Mouse (Mus musculus) limb, embryonic 13.5 days (tissue): Measurements from ENCODE around the gene Ust. TPM values are rescaled to one million over a fixed set of nuclear protein-coding genes. Genes with fewer than 3 reads are reported as not detected.

ENCODE experiments used
- ATAC-seq: fragments of 200-750 bp; cut with Nextera tagmentation; 2 replicates; pipeline ENCODE4 v1.8.0; 2017; ENCODE audit warnings: low read depth, moderate number of reproducible peaks, moderate TSS enrichment; ENCODE audit not compliant: low FRiP score
- H3K27ac ChIP-seq: fragments of 300-500 bp; sonication (generic); 2 replicates; pipeline ENCODE4 v1.5.1; 2015; ENCODE audit warnings: inconsistent platforms, mild to moderate bottlenecking, moderate library complexity
- H3K27me3 ChIP-seq: fragments of 300-500 bp; sonication (generic); 2 replicates; pipeline ENCODE4 v1.6.1; 2015; ENCODE audit warnings: mild to moderate bottlenecking, inconsistent platforms
- H3K36me3 ChIP-seq: fragments of 300-500 bp; sonication (generic); 2 replicates; pipeline ENCODE4 v1.6.1; 2015; ENCODE audit warnings: inconsistent platforms, mild to moderate bottlenecking, moderate library complexity
- H3K4me1 ChIP-seq: fragments of 300-500 bp; sonication (generic); 2 replicates; pipeline ENCODE4 v1.6.1; 2015; ENCODE audit warnings: inconsistent platforms
- H3K4me2 ChIP-seq: fragments of 300-500 bp; sonication (generic); replicated peaks from 2 replicates; pipeline ENCODE4 v1.6.1; 2015; ENCODE audit warnings: inconsistent platforms, mild to moderate bottlenecking, moderate library complexity
- H3K4me3 ChIP-seq: fragments of 300-500 bp; sonication (generic); 2 replicates; pipeline ENCODE4 v1.5.1; 2015; ENCODE audit warnings: moderate library complexity, mild to moderate bottlenecking, inconsistent platforms
- H3K9ac ChIP-seq: fragments of 300-500 bp; sonication (generic); 2 replicates; pipeline ENCODE4 v1.6.1; 2015; ENCODE audit warnings: mild to moderate bottlenecking, inconsistent platforms
- H3K9me3 ChIP-seq: fragments of 300-500 bp; sonication (generic); 2 replicates; pipeline ENCODE4 v1.6.1; 2016; ENCODE audit warnings: inconsistent platforms
- WGBS: fragments of 180-500 bp; shearing (Covaris S2); methylation state at CpG from one replicate; pipeline ENCODE4 v1.1.7; 2015; 5-methylcytosine and 5-hydroxymethylcytosine counted together
- polyA plus RNA-seq: library from polyadenylated mRNA; unstranded; fragments of >200 nt; fragmentation: Nextera tagmentation; extraction: Ambion mirVana; gene quantifications from 2 replicates; pipeline ENCODE4 v1.2.1, GENCODE M21; 2015

The Ust gene
- polyA plus RNA-seq, 1 experiment from 2014 or later, result 9.1 TPM

GRCm38 (mm10) chr10:8213266-8213905 is 305.2 kb downstream of the Ust start:
- H3K9ac ChIP-seq, result no peak overlapping the region
- H3K36me3 ChIP-seq, result no peaks in the 10 kb centered on the region
- H3K4me3 ChIP-seq, result 0 out of 2 replicates have a peak overlapping the region, but pooled peaks have one; percentile 4
- H3K9me3 ChIP-seq, result no peaks in the 10 kb centered on the region
- H3K4me2 ChIP-seq, result peak overlapping the region; percentile 42
- peak overlapping the region; percentile 40; the same call in 1 of the 2 replicates for H3K27ac ChIP-seq
- peaks cover 57% of the 10 kb centered on the region for H3K4me1 ChIP-seq
- H3K27me3 ChIP-seq, result no peaks in the 10 kb centered on the region
- WGBS, result 26% methylated on average over 10 of the region's 10 CpGs
- ATAC-seq, result 0 out of 2 replicates have a peak, but pooled peaks have one; percentile 46

DNA sequence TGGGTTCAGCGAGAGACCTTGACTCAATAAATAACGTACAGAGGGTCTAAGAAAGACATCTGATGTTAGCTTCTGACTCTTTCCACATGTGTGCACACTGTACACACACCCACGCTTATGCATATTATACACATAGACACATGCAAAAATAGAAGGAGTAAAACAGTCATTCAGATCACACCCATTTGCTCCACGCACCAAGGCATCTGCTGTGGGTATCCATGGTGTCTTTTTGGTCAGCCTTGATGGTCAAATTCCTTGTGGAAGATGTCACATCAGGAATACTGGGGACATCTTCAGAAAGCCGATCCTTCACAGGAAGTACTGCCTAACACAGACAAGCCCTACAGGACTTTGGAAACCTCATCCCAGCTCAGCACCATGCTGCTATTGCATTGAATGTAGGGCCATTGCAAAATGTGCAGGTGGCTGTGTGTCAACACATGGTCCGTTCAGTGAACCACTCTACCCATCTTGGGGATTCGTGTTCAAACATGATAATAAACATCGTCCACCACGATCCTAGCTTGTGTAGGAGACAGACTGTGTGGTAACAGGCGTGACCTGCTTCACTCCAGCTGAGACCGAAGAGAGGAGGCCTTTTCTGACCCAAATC is 305.9 kb downstream of the Ust start:
- 76% methylated on average over 11 of the region's 11 CpGs for WGBS
- Histone ChIP-seq H3K4me3 (no peak overlapping the region), H3K27ac (no peak overlapping the region; the same call in 1 of the 2 replicates), H3K36me3 (no peaks in the 10 kb centered on the region), H3K4me1 (peaks cover 57% of the 10 kb centered on the region), H3K27me3 (no peaks in the 10 kb centered on the region), H3K4me2 (no peak overlapping the region), H3K9me3 (no peaks in the 10 kb centered on the region), H3K9ac (no peak overlapping the region)
- ATAC-seq, result no peak

GRCm38 (mm10) chr10:8211694-8212093 is 306.9 kb downstream of the Ust start:
- no peaks in the 10 kb centered on the region for H3K27me3 ChIP-seq
- peak overlapping the region; percentile 3; the same call in 1 of the 2 replicates for H3K27ac ChIP-seq
- WGBS, result 84% methylated on average over 5 of the region's 5 CpGs
- no peaks in the 10 kb centered on the region for H3K36me3 ChIP-seq
- peaks cover 52% of the 10 kb centered on the region for H3K4me1 ChIP-seq
- no peak overlapping the region for H3K9ac ChIP-seq
- H3K4me2 ChIP-seq, result no peak overlapping the region
- no peaks in the 10 kb centered on the region for H3K9me3 ChIP-seq
- H3K4me3 ChIP-seq, result no peak overlapping the region
- ATAC-seq, result no peak

DNA sequence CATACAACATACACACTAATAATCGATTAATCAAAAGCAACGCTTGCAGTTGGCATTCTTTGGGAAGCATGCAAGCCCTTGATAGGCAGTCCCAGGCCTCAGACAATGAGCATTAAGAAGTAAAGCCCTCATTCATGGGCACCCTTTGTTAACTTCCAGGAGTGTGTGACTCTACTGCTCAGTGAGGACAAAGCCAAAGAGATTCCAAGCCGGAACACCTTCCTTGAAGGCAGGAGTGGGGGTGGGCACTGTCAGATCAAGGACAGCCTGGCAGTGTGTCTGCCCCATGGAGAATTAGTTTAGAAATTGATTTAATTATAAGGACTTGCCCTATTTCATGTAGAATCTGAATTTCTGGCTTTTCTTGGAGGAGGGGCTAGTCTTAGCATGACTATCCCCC is 308.3 kb downstream of the Ust start:
- H3K4me3 ChIP-seq, result no peak overlapping the region
- H3K27ac ChIP-seq, result peak overlapping the region; percentile 74
- no peak overlapping the region for H3K4me2 ChIP-seq
- H3K4me1 ChIP-seq, result peaks cover 49% of the 10 kb centered on the region
- peaks cover 4% of the 10 kb centered on the region; the same call in 1 of the 2 replicates for H3K36me3 ChIP-seq
- no peaks in the 10 kb centered on the region for H3K9me3 ChIP-seq
- no peak for ATAC-seq
- 81% methylated on average over 3 of the region's 3 CpGs for WGBS
- H3K9ac ChIP-seq, result no peak overlapping the region
- no peaks in the 10 kb centered on the region for H3K27me3 ChIP-seq

- peaks cover 24% of the 10 kb centered on the region for H3K4me1 ChIP-seq
- no peak overlapping the region for H3K9ac ChIP-seq
- peaks cover 4% of the 10 kb centered on the region; the same call in 1 of the 2 replicates for H3K36me3 ChIP-seq
- ATAC-seq, result no peak
- no peaks in the 10 kb centered on the region for H3K27me3 ChIP-seq
- H3K27ac ChIP-seq, result no peak overlapping the region
- no peaks in the 10 kb centered on the region for H3K9me3 ChIP-seq
- WGBS, result 95% methylated on average over 19 of the region's 19 CpGs
- no peak overlapping the region for H3K4me3 ChIP-seq
- H3K4me2 ChIP-seq, result no peak overlapping the region
These were observed 311.3 kb downstream of the Ust start for GRCm38 (mm10) chr10:8207358-8207757.

- H3K27ac ChIP-seq, result no peak overlapping the region
- ATAC-seq, result no peak
- H3K9me3 ChIP-seq, result no peaks in the 10 kb centered on the region
- H3K27me3 ChIP-seq, result no peaks in the 10 kb centered on the region
- WGBS, result 76% methylated on average over 4 of the region's 4 CpGs
- H3K36me3 ChIP-seq, result peaks cover 4% of the 10 kb centered on the region; the same call in 1 of the 2 replicates
- no peak overlapping the region for H3K9ac ChIP-seq
- H3K4me1 ChIP-seq, result no peaks in the 10 kb centered on the region
- no peak overlapping the region for H3K4me2 ChIP-seq
- no peak overlapping the region for H3K4me3 ChIP-seq
These were observed 314.9 kb downstream of the Ust start for GRCm38 (mm10) chr10:8203681-8204080.

DNA sequence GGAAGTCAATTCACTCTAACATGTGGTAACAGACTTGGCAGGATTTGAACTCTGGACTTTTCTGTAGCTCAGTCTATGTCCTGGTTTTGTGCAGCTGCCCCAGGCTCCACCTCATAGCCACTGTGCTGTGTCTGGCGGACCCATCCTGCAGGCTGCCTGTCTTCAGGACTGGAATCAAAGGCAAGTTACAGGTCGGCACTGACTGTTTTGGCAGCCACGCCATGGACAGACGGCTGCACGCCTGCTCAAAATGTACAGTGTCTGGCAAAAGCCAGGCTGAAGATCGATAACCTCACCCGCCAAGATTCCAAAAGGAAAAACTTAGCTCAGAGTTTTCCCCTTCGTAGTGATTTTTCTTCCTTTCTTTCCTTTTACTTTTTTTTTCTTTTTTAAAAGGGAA is 318.8 kb downstream of the Ust start:
- no peak for ATAC-seq
- Histone ChIP-seq H3K4me2 (no peak overlapping the region), H3K9me3 (no peaks in the 10 kb centered on the region), H3K27me3 (no peaks in the 10 kb centered on the region), H3K36me3 (no peaks in the 10 kb centered on the region), H3K4me3 (no peak overlapping the region), H3K9ac (no peak overlapping the region), H3K27ac (no peak overlapping the region), H3K4me1 (peaks cover 12% of the 10 kb centered on the region; the same call in 1 of the 2 replicates)
- WGBS, result 80% methylated on average over 8 of the region's 8 CpGs

DNA sequence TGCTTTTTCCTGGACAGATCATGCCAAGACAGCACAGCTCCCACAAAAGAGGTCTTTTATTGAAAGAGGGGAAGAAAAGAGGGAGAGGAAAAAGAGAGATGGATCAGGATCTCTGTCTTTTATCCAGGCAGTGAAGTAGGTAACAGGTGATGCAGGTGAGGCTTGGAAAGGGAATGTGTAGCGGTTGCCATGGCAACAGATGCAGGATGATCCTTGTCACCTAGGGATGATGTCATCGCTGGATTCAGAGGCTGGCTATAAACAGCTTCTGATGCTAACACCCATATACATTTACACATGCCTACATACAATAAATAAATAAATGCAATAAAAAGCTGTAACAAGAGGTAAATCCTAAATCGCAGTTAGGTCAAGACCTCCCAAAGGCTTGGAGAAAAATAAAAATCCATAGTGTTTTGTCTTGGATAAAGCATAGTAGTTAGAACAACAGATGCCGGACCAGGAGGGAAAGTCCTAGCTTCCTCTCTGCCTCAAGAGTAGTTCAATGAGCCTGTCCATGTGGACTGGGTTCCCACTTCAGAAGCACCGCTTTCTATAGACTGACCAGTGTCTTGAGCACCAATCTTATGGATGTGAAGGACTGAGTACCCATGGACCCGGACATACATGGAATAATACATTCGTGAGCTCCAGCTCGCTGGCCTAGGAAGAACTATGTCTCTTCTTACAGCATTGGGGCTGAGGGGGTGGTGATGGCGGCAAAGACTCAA is 319.4 kb downstream of the Ust start:
- no peak overlapping the region for H3K4me3 ChIP-seq
- 88% methylated on average over 9 of the region's 9 CpGs for WGBS

DNA sequence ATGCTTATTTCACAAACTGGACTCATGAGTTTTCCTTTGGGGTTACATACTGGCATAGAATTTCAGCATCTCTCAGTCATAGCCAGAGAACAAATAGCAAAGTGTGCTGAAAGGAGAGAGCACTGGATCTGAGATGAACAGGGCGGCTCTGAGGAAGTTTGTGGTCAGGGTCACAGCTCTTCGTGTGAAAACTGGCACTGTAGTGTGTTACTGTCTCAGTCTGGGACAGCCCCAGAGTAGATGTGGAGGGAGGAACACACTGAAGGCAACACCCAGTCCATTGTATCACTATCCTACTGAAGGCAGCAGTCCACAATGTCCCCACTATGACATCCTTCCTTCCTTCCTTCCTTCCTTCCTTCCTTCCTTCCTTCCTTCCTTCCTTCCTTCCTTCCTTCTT is 321.0 kb downstream of the Ust start:
- no peak overlapping the region for H3K4me3 ChIP-seq
- no peak for ATAC-seq
- H3K9ac ChIP-seq, result no peak overlapping the region
- no peaks in the 10 kb centered on the region for H3K36me3 ChIP-seq
- H3K9me3 ChIP-seq, result no peaks in the 10 kb centered on the region
- no peak overlapping the region for H3K27ac ChIP-seq
- peaks cover 12% of the 10 kb centered on the region; the same call in 1 of the 2 replicates for H3K4me1 ChIP-seq
- H3K4me2 ChIP-seq, result no peak overlapping the region
- 45% methylated on average over 2 of the region's 2 CpGs for WGBS
- H3K27me3 ChIP-seq, result no peaks in the 10 kb centered on the region

More for the DNA sequence above, 319.4 kb downstream of the Ust start:
- H3K36me3 ChIP-seq, result no peaks in the 10 kb centered on the region
- H3K27me3 ChIP-seq, result no peaks in the 10 kb centered on the region
- no peak overlapping the region for H3K4me2 ChIP-seq
- no peak overlapping the region for H3K27ac ChIP-seq
- H3K4me1 ChIP-seq, result peaks cover 12% of the 10 kb centered on the region; the same call in 1 of the 2 replicates
- no peaks in the 10 kb centered on the region for H3K9me3 ChIP-seq
- no peak overlapping the region for H3K9ac ChIP-seq
- ATAC-seq, result no peak

DNA sequence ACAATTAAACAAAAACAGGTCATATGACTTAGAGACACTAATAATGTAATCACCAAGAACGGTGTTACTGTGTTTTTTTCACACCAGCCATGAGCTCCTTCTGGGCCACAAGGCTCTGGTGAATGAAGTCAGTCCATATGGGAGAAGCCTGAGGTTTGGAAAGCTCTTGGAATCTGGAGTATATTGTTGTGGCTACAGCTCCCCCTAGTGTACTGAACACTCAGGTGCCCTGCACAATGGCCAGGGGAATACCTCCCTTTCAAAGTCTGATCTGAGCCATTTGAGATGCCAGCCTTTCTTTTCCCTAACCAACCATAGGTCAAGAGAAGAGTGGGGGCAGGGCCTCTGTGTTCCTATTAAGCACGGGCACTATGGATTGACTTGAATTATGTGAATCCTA is 322.3 kb downstream of the Ust start:
- no peak overlapping the region for H3K27ac ChIP-seq
- H3K9ac ChIP-seq, result no peak overlapping the region
- no peaks in the 10 kb centered on the region for H3K27me3 ChIP-seq
- WGBS, result 9% methylated on average over 2 of the region's 2 CpGs
- ATAC-seq, result peak; percentile 89
- H3K4me2 ChIP-seq, result no peak overlapping the region
- H3K4me1 ChIP-seq, result peaks cover 12% of the 10 kb centered on the region; the same call in 1 of the 2 replicates
- H3K9me3 ChIP-seq, result no peaks in the 10 kb centered on the region
- H3K36me3 ChIP-seq, result no peaks in the 10 kb centered on the region
- H3K4me3 ChIP-seq, result no peak overlapping the region

DNA sequence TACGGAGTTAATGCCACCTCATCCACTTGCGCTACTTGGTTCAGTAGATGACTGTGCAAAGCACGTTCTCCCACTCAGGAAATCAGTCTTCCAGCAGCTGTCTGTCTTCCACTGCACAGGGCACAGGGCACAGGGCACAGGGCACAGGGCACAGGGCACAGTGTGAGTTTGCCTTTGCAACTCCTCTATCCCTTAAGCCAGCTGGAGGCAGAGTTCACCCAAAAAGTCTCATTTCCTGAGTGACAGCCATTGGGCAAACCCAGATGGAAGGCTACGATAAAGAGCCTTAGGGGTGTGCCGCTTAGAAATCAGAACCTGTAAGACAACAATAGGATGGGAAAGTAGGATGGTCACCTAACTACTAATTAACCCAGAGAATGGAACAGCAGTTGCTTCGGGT is 322.9 kb downstream of the Ust start:
- Histone ChIP-seq H3K9me3 (no peaks in the 10 kb centered on the region), H3K4me3 (no peak overlapping the region), H3K4me2 (no peak overlapping the region), H3K9ac (no peak overlapping the region), H3K27me3 (no peaks in the 10 kb centered on the region), H3K4me1 (peaks cover 12% of the 10 kb centered on the region; the same call in 1 of the 2 replicates), H3K27ac (no peak overlapping the region), H3K36me3 (no peaks in the 10 kb centered on the region)
- ATAC-seq, result no peak
- 63% methylated on average over 6 of the region's 6 CpGs for WGBS

GRCm38 (mm10) chr10:8189331-8189981 is 329.2 kb downstream of the Ust start:
- Histone ChIP-seq H3K27me3 (no peaks in the 10 kb centered on the region), H3K4me1 (peaks cover 10% of the 10 kb centered on the region), H3K4me3 (no peak overlapping the region), H3K4me2 (no peak overlapping the region), H3K9me3 (no peaks in the 10 kb centered on the region), H3K36me3 (no peaks in the 10 kb centered on the region), H3K27ac (no peak overlapping the region), H3K9ac (no peak overlapping the region)
- ATAC-seq, result no peak
- WGBS, result 81% methylated on average over 5 of the region's 5 CpGs
